Mouse (Mus musculus): Measurements from ENCODE around the gene Zg16. TPM values are rescaled to one million over a fixed set of nuclear protein-coding genes. Genes with fewer than 3 reads are reported as not detected.

The Zg16 gene
- polyA plus RNA-seq, 1 experiment: not detected

DNA sequence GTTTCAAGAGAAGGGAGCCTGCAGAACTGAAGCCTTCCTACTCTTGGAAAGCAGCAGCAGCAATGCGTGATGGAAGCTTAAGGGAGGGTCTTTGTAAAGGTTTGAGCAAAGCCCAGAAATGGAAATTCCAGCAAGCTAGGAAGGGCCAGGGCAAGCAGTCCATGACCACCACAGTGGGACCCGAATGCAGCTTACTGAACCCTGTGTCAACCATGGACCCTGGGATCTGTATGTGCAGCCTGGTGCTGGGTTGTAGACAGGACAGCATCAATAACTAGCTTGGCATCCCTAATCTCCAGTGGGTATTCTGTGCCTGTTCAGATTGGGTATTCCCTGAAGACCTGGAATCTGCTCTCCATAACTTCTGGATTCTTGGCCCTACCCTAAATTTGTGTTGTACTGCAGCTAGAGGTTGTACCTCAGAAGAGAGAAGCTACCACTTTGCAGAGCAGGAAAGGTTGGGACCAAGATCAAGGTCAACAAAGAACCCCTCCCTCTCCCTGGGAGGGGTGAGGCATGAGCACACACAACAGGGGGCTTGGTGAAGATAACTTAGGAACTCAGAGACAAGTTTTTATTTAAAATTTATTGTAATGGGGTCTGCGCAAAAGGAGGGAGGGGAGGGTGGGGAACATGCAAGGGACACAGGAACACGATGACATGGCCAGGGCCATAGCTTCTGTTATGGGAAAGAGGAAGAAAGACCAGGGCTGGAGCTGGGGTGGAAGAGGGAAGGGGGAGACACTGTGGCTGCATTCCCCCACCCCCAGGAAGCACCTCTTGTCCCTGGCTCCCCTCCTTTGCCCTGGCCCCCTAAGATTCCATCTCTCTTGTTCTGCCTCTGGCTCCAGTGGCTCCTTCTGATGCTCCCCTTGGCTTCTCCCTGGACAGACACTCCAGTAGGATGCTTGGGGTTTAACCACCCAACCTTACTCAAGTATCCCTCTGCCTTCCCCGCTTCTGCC, 65.3 kb downstream of the Zg16 start:
- no peak for TF ChIP-seq GATA1 (IDR thresholded peaks at IDR 0.05; ENCODE audit: low read length)

DNA sequence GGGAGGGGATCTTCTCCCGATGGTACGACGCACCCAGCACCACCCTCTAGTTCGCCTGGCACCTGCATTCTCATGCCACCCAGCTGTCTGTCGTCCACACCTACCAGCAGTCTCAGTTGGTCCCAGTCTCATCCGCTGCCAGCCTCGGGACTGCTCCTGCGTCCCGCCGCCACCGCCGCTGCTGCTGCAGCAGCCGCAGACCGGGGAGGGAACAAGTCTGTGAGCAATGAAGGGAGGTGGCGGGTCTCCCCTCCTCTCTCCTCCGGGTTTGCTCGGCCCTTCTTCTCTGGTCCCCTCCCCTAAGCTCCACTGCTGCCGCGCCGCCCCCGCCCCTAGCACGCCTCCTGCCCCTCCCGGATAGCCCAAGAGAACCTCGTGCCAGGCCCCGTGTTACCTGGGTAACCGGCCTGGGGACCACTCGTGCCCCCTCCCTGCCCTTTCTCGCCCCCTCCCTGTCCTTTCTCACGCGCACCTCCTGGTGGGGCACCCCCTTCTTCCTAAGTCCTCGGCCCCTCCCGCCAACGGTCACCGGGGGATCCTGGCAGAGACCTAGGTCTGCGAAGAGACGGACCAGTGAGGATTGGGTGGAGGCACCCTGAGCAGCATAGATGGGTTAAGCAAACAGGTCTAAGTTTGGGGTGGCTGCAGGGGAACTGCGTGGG, 66.1 kb downstream of the Zg16 start, which contains the start of the genes Gm42742 and Prrt2:
Gene Gm42742, minus strand, starts transcription at position 197 of the 662 bp plus-strand sequence.
Gene Prrt2, minus strand, starts transcription at position 311 of the 662 bp plus-strand sequence.
- no peak for TF ChIP-seq GATA1 (IDR thresholded peaks at IDR 0.05; ENCODE audit: low read length)

DNA sequence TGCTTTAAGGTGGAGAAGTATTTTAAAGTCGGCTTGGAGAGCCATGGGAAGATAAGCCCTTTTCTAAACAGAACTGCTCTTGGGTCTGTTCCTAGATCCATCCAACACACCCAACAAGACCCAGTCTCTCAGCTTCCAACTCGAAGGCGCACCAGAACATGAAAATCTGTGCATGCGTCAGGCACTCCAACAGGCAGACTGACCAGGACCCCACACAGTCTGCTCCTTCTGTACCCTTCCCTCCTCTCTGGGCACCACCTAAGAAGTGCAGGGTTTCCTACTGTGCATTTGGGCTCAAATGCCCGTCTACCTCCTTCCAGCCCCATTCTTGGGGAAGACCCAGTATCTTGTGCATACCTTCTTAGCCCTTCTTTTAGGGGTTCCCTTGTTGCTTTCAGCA, 66.6 kb downstream of the Zg16 start:
- no peak for TF ChIP-seq GATA1 (IDR thresholded peaks at IDR 0.05; ENCODE audit: low read length)

DNA sequence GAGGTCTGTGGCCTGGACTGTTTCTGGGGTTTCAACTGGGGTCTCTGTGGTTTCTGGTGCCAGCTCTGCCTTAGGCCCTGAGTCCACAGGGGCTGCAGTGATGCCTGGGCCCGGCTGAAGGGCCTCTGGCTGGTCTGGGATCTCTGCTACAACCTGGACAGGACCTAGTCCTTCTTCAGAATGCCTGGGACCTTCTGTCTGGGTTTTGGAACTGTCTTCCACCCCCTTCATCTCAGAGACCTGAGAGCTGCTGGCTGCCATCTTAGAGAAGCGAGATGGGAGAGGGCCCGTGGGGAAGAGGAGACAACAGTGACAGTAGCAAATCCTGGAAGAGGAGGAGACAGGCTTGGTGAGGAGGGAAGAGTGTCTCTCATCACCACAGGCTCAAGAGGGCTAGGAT, 67.1 kb downstream of the Zg16 start:
- TF ChIP-seq GATA1 (IDR thresholded peaks at IDR 0.05; ENCODE audit: low read length): no peak

DNA sequence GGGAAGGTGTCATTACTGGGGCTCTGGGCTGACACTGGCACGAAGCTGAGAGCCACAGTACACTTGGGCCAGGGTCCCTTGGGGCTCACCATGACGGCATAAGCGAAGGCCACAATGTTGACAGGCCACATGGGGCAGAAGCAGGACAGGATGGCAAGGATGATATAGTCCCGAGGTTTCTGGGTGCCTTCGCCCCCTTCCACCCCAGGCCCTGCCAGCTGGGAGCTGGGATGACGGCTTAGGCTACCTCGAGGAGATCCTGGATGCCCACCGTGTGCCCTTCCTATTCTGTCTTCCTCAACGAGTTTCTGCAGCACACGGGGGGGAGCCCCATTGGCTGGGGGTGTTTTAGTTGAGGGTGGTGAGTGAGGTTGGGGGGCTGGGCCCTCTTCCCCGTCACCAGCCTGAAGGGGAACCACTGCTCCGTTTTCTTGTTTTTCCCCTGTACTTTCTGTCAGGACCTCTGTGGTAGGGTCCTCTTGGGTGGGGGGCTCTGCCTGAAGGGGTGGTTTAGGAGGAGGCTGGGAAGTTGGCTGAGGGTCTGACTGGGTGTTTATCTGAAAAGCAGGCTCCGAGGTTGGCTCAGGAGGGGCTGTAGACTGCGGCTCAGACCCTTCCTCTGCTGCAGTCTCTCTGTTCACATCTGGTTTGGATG, 67.7 kb downstream of the Zg16 start:
- TF ChIP-seq GATA1 (IDR thresholded peaks at IDR 0.05; ENCODE audit: low read length): no peak

DNA sequence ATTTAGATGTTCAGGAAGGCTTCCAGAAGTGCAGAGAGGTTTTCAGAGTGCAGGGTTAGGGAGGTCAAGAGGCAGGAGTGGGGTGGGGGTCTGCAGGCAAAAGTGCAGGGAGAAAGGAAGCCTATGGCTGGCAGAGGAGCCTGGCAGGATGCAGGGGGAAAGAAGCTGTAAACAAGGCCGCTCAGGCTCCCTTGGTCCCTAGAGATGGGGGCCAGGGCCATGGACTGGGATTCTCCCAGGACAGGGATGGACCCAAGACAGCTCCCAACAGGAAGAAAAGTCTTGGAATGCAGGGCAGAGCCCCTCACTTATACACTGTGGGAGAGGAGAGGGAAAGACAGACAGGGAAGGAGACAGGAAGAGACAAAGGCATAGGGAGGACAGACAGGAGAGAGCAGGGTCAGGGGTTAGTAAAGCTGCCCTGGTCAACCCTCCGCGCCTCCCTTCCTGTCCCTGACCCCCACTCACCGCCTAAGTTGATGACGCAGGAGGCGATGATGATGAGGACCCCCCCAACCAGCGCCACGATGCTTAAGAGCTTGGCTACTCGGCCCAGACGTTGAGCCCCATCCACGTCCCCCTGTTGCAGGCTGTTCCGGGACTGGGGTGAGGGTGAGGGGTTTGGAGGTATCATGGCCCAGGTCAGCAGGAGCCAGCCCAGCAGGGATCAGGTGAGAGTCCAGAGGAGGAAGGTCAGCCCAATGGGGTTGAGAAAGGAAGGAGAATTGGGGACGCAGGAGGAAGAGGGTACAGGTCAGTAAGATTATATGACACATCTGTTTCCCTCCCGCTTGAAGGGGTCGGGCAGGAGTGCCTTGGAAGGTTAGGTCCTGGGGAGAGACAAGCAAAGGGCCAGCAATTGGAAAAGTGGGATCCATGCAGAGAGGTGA, 68.5 kb downstream of the Zg16 start:
- TF ChIP-seq GATA1 (IDR thresholded peaks at IDR 0.05; ENCODE audit: low read length): no peak

DNA sequence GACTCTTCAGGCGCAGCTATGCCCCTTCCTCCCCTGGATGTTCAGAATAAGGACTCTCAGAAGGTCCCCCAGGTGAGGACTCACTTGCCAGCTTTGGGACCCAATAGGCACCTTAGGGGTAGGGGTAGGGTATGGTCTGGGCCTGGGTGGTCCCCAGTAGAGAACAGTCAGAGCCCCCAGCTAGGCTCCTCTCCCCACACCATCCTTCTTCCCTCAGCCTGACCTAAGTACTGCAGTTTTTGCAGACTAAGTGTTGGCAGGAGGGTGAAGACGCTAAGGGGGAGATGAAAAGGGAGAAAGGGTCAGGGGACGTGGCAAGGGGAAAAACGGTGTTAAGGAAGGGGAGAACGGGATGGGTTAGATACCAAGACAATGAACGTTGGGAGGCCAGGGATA, 69.2 kb downstream of the Zg16 start:
- TF ChIP-seq GATA1 (IDR thresholded peaks at IDR 0.05; ENCODE audit: low read length): no peak

DNA sequence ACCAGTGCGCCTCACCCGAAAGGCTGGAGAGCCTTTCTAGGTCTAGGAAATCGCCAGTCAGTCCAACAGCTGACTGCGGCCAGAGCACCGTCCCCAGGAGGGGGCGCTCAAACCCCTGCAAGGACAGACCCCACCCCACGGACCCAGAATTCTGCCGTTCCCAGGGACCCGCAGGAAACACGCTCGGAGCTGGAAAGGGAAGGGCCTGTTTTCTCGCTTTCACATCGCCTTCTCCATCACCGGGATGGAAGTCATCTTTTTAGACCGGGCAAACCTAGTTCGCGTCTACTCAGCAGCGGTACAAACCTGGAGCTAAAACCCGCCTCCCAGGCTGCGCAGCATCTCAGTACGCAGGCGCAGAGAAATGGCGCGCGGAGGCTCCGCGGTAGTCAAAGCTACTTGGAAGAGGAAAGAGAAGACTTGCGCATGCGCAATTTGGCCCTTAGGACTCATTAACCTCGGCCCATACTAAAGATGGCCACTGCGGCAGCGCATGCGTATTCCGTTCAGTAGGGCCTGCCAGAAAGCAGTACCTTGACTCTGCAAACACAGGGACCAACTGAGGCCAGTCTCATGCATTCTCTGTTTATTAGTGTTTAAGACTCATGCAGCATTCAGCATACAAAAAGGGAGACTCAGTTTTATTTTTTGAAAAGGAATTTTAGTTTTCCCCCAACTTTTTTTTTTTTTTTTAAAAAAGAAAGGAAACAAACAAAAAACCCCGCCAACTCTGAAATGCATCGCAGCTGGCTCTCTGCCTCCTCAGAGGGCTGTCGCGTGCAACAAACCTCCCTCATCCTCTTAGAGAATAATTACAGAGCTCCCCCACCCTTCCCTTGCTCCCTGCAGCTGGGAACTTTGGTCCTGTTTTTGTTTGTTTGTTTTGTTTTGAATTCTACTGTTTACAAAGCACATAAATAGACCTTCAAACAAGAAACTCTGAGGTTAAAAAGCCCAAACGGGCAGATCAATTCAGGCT, 69.9 kb downstream of the Zg16 start, which contains the start of gene Pagr1a:
Gene Pagr1a, minus strand, starts transcription at position 382 of the 979 bp plus-strand sequence.
- no peak for TF ChIP-seq GATA1 (IDR thresholded peaks at IDR 0.05; ENCODE audit: low read length)

DNA sequence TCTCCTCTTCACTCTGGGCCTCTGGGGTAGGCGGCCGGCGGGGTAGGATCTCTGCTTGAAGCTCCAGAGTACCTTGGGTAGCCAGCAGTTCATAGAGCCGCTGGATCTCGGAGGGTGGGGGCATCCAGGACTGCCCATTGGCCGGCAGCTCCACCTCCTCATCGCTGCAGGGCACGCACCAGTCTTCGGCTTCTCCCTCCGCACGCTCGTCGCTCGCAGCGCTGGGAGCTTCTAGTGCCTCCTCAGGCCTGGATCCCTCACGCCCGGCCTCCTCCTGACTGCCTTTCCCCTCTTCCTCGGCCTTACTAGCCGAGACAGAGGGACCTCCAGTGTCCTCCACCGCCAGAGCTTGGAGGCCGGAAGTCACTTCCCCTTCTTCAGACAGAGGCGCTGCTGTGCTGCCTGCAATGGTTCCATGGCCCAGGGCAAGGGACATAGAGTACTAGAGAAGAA, 70.6 kb downstream of the Zg16 start:
- no peak for TF ChIP-seq GATA1 (IDR thresholded peaks at IDR 0.05; ENCODE audit: low read length)

DNA sequence TGATC, 70.8 kb downstream of the Zg16 start, which contains the start of gene Pagr1b:
Gene Pagr1b, minus strand, starts transcription at position 4 of the 5 bp plus-strand sequence.
- no peak for TF ChIP-seq GATA1 (IDR thresholded peaks at IDR 0.05; ENCODE audit: low read length)

DNA sequence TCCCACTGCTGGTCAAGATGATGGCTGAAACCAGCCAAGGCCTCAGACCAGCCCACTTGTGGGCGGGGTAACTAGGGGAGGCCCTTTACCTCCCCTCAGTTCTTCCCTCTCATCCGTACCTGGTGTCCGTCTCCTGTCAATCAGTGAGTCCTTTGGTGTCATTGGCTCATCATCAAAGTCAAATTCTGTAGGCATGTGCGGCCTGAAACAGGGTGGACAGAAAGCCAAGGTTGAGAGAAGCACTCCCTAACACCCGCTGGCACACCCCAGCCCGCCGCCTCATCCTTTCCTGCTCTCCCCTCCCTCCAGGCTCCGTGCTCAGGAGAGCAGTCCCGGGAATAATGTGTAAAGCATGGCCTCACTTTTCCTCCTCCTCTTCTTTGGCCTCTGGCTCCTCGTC, 71.0 kb downstream of the Zg16 start:
- no peak for TF ChIP-seq GATA1 (IDR thresholded peaks at IDR 0.05; ENCODE audit: low read length)

DNA sequence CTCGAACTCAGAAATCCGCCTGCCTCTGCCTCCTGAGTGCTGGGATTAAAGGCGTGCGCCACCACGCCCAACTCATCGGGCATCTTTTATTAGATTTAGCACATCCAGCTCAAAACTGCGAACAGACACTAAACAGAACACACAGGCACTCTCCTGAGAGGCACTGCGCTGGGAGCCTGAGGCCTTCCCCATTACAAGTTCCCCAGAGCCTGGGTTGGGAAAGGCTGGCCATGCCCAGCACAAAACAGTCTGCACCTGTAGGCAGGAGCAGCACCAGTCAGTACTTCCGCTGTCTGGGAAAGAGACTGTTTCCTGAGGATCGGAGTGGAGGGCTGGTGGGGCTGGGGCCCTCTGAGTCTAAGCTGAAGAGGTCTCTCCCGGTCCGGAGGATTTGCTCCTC, 72.1 kb downstream of the Zg16 start:
- TF ChIP-seq GATA1 (IDR thresholded peaks at IDR 0.05; ENCODE audit: low read length): no peak

DNA sequence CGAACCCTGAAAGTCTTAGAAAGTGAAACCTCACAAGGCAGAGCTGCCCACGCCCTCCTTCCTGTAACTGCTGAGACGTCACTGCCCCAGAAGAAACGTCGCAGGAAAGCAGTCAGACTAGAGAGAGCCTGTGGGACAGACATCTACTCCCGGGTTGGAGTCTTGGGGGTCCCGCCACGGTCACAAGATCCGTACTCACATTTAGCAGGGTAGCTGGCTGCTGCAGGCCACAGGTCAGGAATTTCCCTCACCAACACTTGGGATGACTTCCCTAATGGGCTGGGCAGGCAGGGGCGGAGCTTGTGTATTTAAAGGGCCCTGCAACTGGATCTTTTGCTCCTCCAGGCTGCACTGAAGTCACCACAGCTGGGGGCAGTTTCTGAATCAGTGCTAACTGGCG, 72.8 kb downstream of the Zg16 start, which contains the start of gene Mvp:
Gene Mvp, minus strand, starts transcription at position 302 of the 400 bp plus-strand sequence.
- no peak for TF ChIP-seq GATA1 (IDR thresholded peaks at IDR 0.05; ENCODE audit: low read length)

DNA sequence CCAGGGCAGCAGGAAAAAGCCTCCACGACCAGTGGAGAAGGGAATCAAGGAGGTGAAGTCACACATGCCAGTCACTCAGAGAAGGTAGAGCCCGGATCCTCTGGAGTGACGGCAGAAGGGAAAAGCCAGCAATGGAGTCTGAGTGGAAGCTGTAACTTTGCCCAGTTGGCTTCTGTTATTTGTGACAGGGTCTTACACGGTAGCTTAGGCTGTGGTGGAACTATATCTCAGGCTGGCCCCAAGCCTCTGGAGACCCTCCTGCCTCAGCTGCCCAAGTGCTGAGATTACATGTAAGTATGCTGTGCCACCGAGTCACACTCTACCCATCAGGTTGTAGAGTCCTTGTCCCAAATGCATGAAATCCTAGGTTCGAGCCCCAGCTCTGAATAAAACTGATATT, 73.7 kb downstream of the Zg16 start:
- TF ChIP-seq GATA1 (IDR thresholded peaks at IDR 0.05; ENCODE audit: low read length): no peak
